Mouse (Mus musculus): ENCODE measurements around the gene Olfr19.
"Not testable (repeated sequence)": the region's sequence is repeated elsewhere in the genome, so short reads cannot be mapped to it uniquely, and the experiment has no call there.

Gene Olfr19

GRCm38 (mm10) chr16:16676305-16676704 is at the start of gene Olfr19:
Gene Olfr19, minus strand, starts transcription at chr16:16676405.
- no peak for DNase-seq (ENCODE audit: low read depth, low spot score)
- Histone ChIP-seq H3K36me3 (ENCODE audit: control insufficient read depth, insufficient read depth, low read length, poor library complexity, severe bottlenecking) (no peaks in the 10 kb centered on the region), H3K27me3 (ENCODE audit: control insufficient read depth, insufficient read depth, low read length, poor library complexity, severe bottlenecking) (no peaks in the 10 kb centered on the region)

- no peak for DNase-seq (ENCODE audit: low read depth, low spot score)
- no peaks in the 10 kb centered on the region for H3K36me3 ChIP-seq (ENCODE audit: control insufficient read depth, insufficient read depth, low read length, poor library complexity, severe bottlenecking)
- no peaks in the 10 kb centered on the region for H3K27me3 ChIP-seq (ENCODE audit: control insufficient read depth, insufficient read depth, low read length, poor library complexity, severe bottlenecking)
Measured at GRCm38 (mm10) chr16:16684975-16685374, 8.8 kb upstream of the Olfr19 start.

GRCm38 (mm10) chr16:16684053-16684452 is 7.8 kb upstream of the Olfr19 start:
- Histone ChIP-seq H3K27me3 (ENCODE audit: control insufficient read depth, insufficient read depth, low read length, poor library complexity, severe bottlenecking) (no peaks in the 10 kb centered on the region), H3K36me3 (ENCODE audit: control insufficient read depth, insufficient read depth, low read length, poor library complexity, severe bottlenecking) (no peaks in the 10 kb centered on the region)
- no peak for DNase-seq (ENCODE audit: low read depth, low spot score)

- no peak for DNase-seq (ENCODE audit: low read depth, low spot score)
- Histone ChIP-seq H3K36me3 (ENCODE audit: control insufficient read depth, insufficient read depth, low read length, poor library complexity, severe bottlenecking) (no peaks in the 10 kb centered on the region), H3K27me3 (ENCODE audit: control insufficient read depth, insufficient read depth, low read length, poor library complexity, severe bottlenecking) (no peaks in the 10 kb centered on the region)
Measured at GRCm38 (mm10) chr16:16664994-16665393, 11.2 kb downstream of the Olfr19 start.

- DNase-seq (ENCODE audit: low read depth, low spot score); H3K36me3 ChIP-seq (ENCODE audit: control insufficient read depth, insufficient read depth, low read length, poor library complexity, severe bottlenecking); H3K27me3 ChIP-seq (ENCODE audit: control insufficient read depth, insufficient read depth, low read length, poor library complexity, severe bottlenecking): not testable (repeated sequence)
Measured at GRCm38 (mm10) chr16:16664516-16664915, 11.7 kb downstream of the Olfr19 start.

- H3K36me3 ChIP-seq (ENCODE audit: control insufficient read depth, insufficient read depth, low read length, poor library complexity, severe bottlenecking) = no peaks in the 10 kb centered on the region
- no peaks in the 10 kb centered on the region for H3K27me3 ChIP-seq (ENCODE audit: control insufficient read depth, insufficient read depth, low read length, poor library complexity, severe bottlenecking)
- no peak for DNase-seq (ENCODE audit: low read depth, low spot score)
Measured at GRCm38 (mm10) chr16:16645148-16645547, 31.1 kb downstream of the Olfr19 start.

- no peaks in the 10 kb centered on the region for H3K27me3 ChIP-seq (ENCODE audit: control insufficient read depth, insufficient read depth, low read length, poor library complexity, severe bottlenecking)
- H3K36me3 ChIP-seq (ENCODE audit: control insufficient read depth, insufficient read depth, low read length, poor library complexity, severe bottlenecking) = no peaks in the 10 kb centered on the region
- DNase-seq (ENCODE audit: low read depth, low spot score) = no peak
Measured at GRCm38 (mm10) chr16:16633730-16634129, 42.5 kb downstream of the Olfr19 start.
